Mouse (Mus musculus) heart, adult 8-10 months (tissue): ENCODE measurements at regions not wholly inside any gene's neighbourhood (a gene's known extent, or its start where the extent isn't known, plus 50 kb on each side); places are given as distances from the start of the nearest gene placed in this dataset.

Source experiments
- DNase-seq: peaks from one replicate; pipeline ENCODE4 v3.0.0; 2022; ENCODE audit warnings: low spot score

DNA sequence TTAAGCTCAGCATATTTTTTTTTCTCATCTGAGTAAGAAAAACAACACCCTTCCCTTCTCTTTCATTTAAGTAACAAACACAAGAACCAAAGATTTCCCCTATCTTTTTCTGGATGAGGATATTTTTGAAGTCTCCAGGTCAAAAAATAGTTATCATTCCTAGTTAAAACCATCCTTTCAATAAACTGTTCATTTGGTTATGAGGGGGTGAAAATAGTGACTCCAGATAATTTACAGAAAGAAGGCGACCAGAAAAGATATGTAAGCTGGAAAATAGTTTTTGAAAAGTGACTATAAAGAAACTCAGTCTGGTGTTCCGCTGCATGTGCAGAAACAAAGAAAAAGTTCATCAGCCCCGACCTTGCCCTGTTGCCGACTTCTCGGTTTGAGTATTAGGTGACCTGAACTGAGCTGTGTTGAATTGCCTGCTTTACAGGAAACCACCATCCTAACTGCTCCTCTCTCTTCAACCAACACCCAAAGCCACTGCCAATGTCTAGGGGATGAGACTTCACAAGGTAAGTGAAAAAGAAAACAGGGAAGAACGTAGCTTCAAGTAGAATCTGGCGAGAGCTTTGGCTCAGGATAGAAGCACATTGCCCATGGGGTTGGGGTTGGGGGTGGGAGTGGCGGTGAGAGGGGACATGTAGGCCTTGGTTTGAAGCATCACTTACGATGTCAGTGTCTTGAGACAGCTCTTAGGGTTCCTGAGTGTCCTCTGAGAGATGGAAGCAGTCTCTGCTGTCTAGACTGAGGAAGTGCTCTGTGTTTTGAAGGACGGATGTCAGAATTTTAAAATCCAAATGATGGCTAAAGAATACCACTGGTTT, 104.6 kb downstream of the Ube2e3 start:
- no peak for DNase-seq

- DNase-seq, result no peak
Observed at GRCm38 (mm10) chr2:78973811-78974210, 105.9 kb downstream of the Ube2e3 start.

DNA sequence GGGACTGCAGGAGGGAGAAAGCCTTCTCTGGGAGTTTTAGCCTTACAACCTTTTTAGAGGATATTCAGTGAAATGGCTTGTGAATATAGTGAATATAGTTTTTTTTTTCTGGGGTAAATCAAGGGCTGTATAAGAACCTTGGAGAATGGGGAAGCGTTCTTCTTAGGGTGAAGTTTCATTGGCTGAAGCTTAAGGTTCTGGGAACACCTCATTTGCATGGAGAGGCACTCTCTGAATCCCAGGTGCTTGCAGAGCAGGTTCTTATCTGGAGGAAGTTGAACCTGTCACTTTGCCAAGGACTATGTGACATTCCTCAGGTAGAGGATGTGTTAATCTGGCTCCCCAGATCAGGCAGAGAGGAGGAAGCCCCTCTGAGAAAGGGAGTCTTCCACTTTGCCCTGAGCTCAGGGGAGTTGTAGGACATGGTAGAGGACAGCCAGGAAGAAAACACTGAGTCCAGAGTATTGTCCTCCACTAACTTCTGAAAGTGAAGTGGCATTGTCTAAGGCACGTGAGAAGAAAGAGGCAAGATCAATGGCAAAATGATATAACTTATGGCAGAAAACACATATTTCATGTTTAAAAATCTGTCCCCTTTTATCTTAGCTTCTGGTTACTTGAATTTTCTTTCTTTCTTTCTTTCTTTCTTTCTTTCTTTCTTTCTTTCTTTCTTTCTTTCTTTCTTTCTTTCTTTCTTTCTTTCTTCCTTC, 106.9 kb downstream of the Ube2e3 start:
- DNase-seq, result no peak

DNA sequence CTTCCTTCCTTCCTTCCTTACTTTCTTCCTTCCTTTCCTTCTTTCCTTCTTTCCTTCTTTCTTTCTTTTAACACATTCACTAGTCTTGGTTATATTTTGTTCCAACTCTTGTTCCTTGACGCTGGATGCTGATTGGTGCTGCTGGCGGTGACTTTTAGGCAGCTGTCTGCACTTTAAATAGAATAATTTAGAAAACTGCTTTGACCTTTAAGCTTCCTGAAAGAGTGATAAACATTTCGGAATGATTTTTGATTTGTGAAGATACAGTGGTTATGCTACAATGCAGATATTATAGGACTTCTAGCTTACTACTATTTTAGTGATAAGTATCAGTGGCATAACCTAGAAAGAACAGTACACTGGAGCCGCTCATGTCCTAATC, 107.5 kb downstream of the Ube2e3 start:
- no peak for DNase-seq

- no peak for DNase-seq
Observed at GRCm38 (mm10) chr2:78976084-78976483, 108.2 kb downstream of the Ube2e3 start.

DNA sequence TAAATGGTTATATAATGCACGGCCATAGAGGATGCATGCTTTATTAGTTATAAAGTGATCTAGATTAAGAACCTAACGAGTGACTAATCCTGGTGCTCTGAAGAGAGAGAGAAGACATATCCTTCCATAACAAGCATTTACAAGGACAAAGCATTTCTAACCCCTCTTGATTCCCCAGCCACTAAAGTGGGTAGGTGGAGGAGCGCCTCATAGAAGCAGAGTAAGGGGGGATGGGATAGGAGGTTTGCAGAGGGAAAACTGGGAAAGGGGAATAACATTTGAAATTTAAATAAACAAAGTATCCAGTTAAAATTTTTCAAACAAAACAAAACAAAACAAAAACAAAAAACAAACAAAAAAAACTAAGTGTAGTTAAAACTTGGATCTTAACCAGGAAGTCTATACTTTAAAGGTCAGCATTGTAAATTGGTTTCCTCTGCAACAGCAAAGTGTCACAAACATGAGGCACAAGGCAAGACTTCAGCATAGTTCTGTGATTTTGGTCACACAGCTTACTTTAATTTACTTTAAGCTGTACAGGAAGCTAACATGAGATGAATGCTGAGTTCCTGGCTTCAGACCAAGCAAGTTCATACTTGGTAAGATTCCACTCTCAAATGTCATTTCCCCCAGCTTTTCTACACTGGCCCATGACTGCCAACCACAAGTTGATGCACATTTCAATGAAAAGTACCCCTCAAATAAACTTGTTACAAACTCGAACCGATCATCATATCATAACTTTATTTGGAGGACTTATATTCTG, 109.9 kb downstream of the Ube2e3 start:
- DNase-seq, result no peak

- DNase-seq, result no peak
Observed at GRCm38 (mm10) chr2:78980019-78980418, 112.1 kb downstream of the Ube2e3 start.

DNA sequence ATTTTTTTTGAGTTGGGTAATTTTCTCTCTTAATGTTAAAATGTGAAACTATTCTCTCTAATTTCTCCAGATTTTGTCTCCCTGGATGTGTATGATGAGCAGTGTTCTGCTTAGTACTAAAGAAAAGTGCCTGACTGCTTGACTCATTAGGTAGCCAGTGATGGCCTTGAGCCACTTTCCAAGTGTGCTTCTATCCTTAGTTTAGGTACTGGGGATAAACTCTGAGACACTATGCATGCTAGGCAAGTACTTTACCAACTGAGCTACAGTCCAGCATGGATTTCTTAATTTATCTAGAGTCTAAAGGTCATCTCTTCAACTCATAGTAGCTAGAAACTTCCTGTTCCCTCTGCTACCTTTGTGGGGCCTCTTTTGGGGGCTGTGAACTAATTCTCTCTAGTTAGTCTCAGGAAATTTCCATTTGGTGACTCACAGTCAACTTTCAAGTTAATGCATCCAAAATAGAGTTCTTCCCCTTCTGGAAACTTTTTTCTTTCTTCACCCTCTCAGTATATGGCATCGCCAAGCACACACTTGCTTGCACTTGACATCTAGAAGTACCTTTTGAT, 112.8 kb downstream of the Ube2e3 start:
- no peak for DNase-seq

GRCm38 (mm10) chr2:78983347-78983746, 115.4 kb downstream of the Ube2e3 start:
- DNase-seq, result no peak

- no peak for DNase-seq
Observed at GRCm38 (mm10) chr2:78983944-78984498, 116.1 kb downstream of the Ube2e3 start.

DNA sequence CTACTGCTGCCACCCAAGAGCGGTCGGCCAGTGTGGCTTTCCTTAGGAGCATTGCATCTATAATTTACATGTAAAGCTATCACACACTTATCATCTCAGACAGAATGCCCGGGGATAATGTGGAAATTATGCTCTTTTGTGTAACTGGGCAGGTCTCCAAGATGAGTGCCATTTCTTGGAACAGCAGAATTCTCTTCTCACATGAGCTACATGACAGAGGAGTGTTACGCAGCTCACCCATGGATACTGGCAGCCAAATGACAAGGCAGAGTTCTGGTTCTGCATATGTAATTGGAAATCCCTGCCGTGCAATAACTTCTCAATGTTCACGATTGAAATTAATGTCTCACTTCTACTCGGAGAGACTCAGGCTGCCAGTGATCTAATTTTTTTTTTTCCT, 119.1 kb downstream of the Ube2e3 start:
- no peak for DNase-seq

- no peak for DNase-seq
Observed at GRCm38 (mm10) chr2:78987388-78987787, 119.5 kb downstream of the Ube2e3 start.

DNA sequence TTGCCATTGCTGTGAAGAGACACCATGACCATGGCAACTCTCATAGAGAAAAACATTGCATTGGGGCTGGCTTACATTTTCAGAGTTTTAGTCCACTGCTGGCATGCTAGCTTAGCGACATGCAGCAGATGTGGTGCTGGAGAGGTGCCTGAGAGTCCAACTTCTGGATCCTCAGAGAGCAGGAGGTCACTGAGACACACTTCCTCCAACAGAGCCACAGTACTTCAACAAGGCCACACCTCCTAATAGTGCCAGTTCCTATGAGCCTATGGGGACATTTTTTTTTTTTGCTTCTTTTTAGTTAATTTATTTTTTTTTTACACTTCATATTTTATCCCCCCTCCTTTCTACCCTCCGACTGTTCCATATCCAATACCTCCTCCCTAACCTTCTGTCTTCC, 120.3 kb downstream of the Ube2e3 start:
- DNase-seq, result no peak

DNA sequence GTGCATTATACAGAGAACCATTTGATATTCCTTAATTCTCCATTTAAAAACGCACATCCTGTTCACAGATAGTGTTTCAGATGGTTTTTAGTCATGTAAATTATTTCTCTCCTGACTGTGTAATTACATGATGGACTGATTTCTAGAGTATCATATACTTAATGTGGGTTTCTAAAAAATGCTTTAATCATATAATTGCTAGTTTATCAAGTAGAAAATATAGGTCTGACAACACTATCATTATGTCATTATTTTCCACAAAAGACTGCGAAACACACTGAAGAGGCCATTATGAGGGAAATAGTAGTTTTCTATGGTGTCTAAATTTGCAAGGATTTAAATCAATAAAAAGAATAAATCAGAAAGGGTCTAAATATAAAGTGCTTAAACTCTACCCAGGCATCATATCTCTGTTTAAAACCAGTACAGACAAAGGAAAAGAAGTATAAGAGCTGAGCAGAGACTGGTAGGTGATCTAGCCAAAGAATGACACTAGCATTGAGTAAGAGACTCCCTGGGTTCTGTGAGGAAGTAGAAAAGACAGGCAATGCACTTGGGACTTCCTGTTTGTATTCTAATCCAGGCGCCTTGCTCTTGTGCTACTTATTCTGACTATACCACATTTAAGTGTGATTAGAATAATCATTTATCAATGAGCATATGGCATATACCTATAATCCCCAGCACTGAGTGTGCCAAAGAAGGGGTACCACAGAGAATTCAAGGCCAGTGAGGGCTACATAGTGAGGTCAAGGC, 127.1 kb downstream of the Ube2e3 start:
- DNase-seq, result no peak

GRCm38 (mm10) chr2:78998637-78999036, 130.7 kb downstream of the Ube2e3 start:
- no peak for DNase-seq

- no peak for DNase-seq
Observed at GRCm38 (mm10) chr2:78999410-78999809, 131.5 kb downstream of the Ube2e3 start.

DNA sequence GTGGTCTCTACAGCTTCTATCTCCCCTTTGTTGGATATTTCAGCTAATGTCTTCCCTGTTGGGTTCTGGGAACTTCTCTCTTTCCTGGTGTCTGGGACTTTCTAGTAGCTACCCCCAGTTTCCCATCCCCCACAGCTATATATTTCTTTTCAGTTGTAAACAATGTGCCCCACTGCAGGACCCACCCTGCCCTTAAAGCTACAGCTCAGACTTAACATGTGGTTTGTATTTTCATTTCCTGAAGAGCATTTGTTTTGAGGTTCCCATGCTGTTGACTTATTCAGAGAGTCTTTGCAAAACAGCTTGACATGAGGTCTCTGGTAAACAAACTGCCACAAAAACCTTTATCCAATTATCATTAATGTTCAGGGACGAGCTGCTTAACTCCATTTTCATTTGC, 136.9 kb downstream of the Ube2e3 start:
- DNase-seq, result no peak

DNA sequence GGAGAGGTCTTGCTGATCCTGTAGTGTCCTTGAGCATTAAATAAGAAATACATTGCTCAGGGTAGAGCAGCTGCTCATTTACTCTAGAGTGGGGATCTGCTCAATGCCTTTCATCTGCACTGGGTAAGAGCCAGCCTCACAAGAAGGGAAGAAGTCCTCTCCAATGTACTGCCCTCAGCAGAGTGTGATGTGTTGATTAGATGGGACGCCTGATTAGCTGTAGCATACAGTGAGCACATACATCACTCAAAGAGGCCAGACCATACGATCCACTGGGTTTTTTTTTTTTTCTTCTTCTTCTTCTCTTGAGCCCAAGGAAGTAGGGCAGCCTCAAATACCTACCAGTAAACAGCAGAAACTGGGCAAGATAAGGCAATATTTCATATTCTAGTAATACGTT, 140.7 kb downstream of the Ube2e3 start:
- DNase-seq, result no peak

- no peak for DNase-seq
Observed at GRCm38 (mm10) chr2:79009791-79010190, 141.9 kb downstream of the Ube2e3 start.

DNA sequence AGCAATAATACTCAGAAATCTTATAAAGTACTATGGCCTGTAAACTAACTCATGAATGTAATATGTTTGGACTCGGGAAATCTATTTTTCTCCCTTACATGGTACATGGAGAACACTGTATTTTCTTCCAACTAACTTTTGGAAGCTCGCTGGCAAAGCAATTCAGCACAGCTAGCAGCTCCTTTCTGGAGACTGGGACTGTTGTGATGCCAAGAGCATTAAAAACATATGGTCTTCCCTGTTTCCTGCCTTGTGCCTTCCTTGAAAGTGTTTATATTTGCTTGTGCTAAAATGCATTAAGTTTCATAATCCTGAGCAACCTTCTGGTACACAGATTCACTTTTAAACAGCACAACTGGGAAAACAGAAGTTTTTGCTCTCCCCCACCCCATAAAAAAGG, 142.3 kb downstream of the Ube2e3 start:
- DNase-seq, result no peak
